ENCODE assay signal across 8 mouse cellular contexts in genomic region chr9:37656931-37657481, GRCm38 (mm10). TPM values are rescaled to one million over a fixed set of nuclear protein-coding genes. Genes with fewer than 3 reads are reported as not detected.
DNase-seq lines count a peak whose midpoint lies in the region; ATAC-seq lines count a peak whose summit lies in the region.

TSS of gene Tbrg1 (minus strand) at chr9:37657312.

- H3K4me3 ChIP-seq in hindbrain, embryonic 11.5 days (ENCODE audit: low read depth, low read length), result peak within 1 kb of the TSS; percentile 75

- ATAC-seq in hindbrain, embryonic 11.5 days (ENCODE audit: low FRiP score), result peak; percentile 91

- H3K9ac ChIP-seq in hindbrain, embryonic 11.5 days (ENCODE audit: low read depth, low read length), result peak within 1 kb of the TSS; percentile 85

- peak; percentile 85 for DNase-seq in MN1 (ENCODE audit: low spot score)
- peak; percentile 73 for DNase-seq in cerebellum, adult 9-11 months
- DNase-seq in frontal cortex, adult 2 months (ENCODE audit: extremely low spot score in 1 of 2, low spot score in 1 of 2), result peak; percentile 41 to 80
- DNase-seq in hindbrain, embryonic 11.5 days (ENCODE audit: low spot score), result peak; percentile 89
- peak; percentile 72 to 79 for DNase-seq in layer of hippocampus, postnatal 10 days (ENCODE audit: low spot score in 2 of 2)
- peak; percentile 92 for DNase-seq in lung, postnatal 10 days
- peak; percentile 85 for DNase-seq in ovary, postnatal 36 days (ENCODE audit: low spot score)
- DNase-seq in thymus, postnatal 36 days, result peak; percentile 67 to 69

- no peaks in the 10 kb centered on the region for H3K27me3 ChIP-seq in hindbrain, embryonic 11.5 days (ENCODE audit: control insufficient read depth, insufficient read depth, low read length)

- peak within 1 kb of the TSS; percentile 68 for H3K4me2 ChIP-seq in hindbrain, embryonic 11.5 days (replicated peaks; ENCODE audit: low read depth, low read length)

- under 1% methylated on average over 36 of the region's 36 CpGs for WGBS in hindbrain, embryonic 11.5 days

- H3K9me3 ChIP-seq in hindbrain, embryonic 11.5 days (ENCODE audit: control insufficient read depth, low read length), result no peaks in the 10 kb centered on the region

- H3K36me3 ChIP-seq in hindbrain, embryonic 11.5 days (ENCODE audit: control insufficient read depth, insufficient read depth, low read length), result peaks cover 11% of the 10 kb centered on the region; the same call in 1 of the 2 replicates

- no peaks in the 10 kb centered on the region for H3K4me1 ChIP-seq in hindbrain, embryonic 11.5 days (replicated peaks; ENCODE audit: control insufficient read depth, insufficient read depth, low read length)

- H3K27ac ChIP-seq in hindbrain, embryonic 11.5 days (ENCODE audit: low read depth, low read length), result peak within 1 kb of the TSS; percentile 62

RNA-seq across cellular contexts. Expression of gene Tbrg1, which starts in this region (rescaled TPM):
- 42.0 and 43.7 TPM in 2 replicates for polyA plus RNA-seq in frontal cortex, adult 2 months (2012; rRNA removed)
- polyA plus RNA-seq in hindbrain, embryonic 11.5 days (2014; fragmentation: Nextera tagmentation; extraction: Ambion mirVana), result 142 and 151 TPM in 2 replicates
- total RNA-seq in layer of hippocampus, postnatal 10 days (2021), result 10 to 100 TPM; 53.4 to 55.6 TPM

Comparison
In these comparisons a context has a peak if more than half of its experiments do, and no peak if none do; other contexts are left out.
1. Peak in every context shown above with its lines: DNase-seq, ATAC-seq, H3K4me3 ChIP-seq and H3K27ac ChIP-seq.